Mouse (Mus musculus) spleen, embryonic (tissue): ENCODE measurements around the gene 2310011J03Rik.
"Not testable (repeated sequence)": the region's sequence is repeated elsewhere in the genome, so short reads cannot be mapped to it uniquely, and the experiment has no call there.

Experiments used
- CTCF ChIA-PET: fragments of 350-600 bp; sonication (Branson Sonifier 250); formaldehyde crosslinking; loops from one replicate; lab custom pipeline; 2022; lab: Charles Lee

The 2310011J03Rik gene

GRCm38 (mm10) chr10:80320340-80320760, at the start of gene 2310011J03Rik:
Gene 2310011J03Rik (minus strand): TSS chr10:80320537.
- CTCF ChIA-PET: no interaction called here

GRCm38 (mm10) chr10:80368392-80368791, 48.1 kb upstream of the 2310011J03Rik start:
- CTCF ChIA-PET: interaction anchor here (0.7 kb wide), 1 partner anchor 21 kb away, joined by 3 read pairs; no protein-coding TSS in a partner anchor

GRCm38 (mm10) chr10:80367954-80368353, 47.6 kb upstream of the 2310011J03Rik start:
- CTCF ChIA-PET: interaction anchor here (0.7 kb wide), 1 partner anchor 21 kb away, joined by 3 read pairs; no protein-coding TSS in a partner anchor

- CTCF ChIA-PET: interaction anchor here (0.7 kb wide), 1 partner anchor 931 kb away, joined by 3 read pairs; no protein-coding TSS in a partner anchor
These were observed 45.4 kb upstream of the 2310011J03Rik start for GRCm38 (mm10) chr10:80365736-80366135.

GRCm38 (mm10) chr10:80363734-80364133, 43.4 kb upstream of the 2310011J03Rik start:
- CTCF ChIA-PET: no interaction called here

DNA sequence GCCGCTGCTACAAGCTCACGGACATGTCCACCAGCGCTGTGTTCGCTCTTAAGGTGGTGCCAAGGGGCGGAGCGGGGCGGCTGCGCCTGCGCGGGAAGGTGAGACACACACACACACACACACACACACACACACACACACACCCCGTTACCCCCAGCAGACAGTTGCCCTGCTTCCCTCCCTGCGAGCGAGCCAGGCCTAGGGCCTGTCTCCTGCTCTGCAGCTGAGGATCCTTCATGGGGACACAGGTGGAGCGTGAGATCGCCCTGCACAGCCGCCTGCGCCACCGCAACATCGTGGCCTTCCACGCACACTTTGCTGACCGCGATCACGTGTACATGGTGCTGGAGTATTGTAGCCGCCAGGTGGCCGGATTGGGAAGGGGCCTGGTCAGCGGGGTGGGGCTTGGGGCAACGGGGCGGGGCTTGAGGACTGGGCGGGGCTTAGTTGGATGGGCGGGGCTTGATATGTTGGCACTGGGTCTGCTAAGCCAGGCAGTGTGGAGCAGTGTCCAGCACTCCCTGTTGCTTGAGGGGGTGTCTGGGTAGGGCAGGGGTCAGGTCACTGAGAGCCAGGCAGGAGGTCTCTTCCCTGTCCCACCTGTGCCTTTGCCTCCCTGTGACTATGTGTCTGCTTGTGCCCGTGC, 37.8 kb upstream of the 2310011J03Rik start:
- CTCF ChIA-PET: interaction anchor here (0.7 kb wide), 1 partner anchor 11 kb away, joined by 3 read pairs; no protein-coding TSS in a partner anchor

GRCm38 (mm10) chr10:80357336-80357735, 37.0 kb upstream of the 2310011J03Rik start:
- CTCF ChIA-PET: no interaction called here

GRCm38 (mm10) chr10:80356737-80357136, 36.4 kb upstream of the 2310011J03Rik start:
- CTCF ChIA-PET: no interaction called here

DNA sequence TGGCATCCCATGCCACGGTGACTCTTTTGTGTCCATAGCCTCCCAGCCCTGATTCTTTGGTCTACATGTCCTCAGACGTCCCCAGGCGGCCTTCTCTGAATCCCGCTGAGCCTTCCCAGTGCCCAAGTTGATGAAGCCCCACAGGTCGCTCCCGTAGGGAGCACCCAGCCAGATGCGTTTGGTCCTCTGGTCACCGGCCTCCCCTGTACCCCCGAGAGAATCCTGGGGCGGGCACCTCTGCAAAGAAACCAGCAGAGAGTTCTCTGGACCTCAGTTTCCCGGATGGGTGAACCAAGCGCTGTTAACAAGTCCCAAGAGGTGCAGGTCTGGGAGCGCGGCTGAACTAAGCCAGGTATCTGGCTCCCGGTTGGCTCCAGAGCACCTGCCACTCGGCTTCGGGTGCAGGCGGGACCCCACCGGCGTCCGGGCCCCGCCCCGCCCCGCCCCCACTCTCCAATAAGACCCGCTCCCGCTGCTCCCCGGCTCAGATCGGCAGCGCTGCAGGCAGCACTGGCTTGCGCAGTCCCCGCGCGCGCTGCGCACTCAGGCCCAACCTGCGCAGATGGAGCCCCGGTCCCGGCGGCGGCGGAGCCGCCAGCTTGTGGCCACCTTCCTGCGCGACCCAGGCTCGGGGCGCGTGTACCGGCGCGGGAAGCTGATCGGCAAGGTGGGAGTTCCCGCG, 35.8 kb upstream of the 2310011J03Rik start, which contains the start of gene Plk5:
Gene Plk5 (plus strand): TSS at position 459 of the 682 bp plus-strand sequence.
- CTCF ChIA-PET: no interaction called here

- CTCF ChIA-PET: no interaction called here
These were observed 35.1 kb upstream of the 2310011J03Rik start for GRCm38 (mm10) chr10:80355431-80355830.

GRCm38 (mm10) chr10:80352727-80353126, 32.4 kb upstream of the 2310011J03Rik start:
- CTCF ChIA-PET: no interaction called here

DNA sequence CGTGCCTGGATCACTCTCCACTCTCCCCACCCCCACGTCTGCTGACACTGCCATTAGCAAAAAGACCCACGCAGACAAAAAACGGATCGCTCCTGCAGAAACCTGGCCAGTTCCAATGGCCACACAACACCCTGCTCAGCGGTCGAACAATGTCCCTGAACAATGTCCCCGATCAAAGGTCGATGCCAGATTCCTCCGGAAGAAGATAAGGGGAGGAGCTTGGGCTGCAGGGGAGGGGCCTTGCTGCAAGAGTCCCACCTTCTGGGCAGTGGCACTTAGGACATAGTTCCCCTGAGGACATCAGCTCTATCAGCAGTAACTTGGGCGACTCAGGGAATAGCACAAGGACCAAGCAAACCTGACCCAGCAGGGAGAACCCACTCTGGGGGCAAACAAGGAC, 31.6 kb upstream of the 2310011J03Rik start:
- CTCF ChIA-PET: no interaction called here

GRCm38 (mm10) chr10:80350292-80350691, 30.0 kb upstream of the 2310011J03Rik start:
- CTCF ChIA-PET: interaction anchor here (0.6 kb wide), 2 partner anchors 36 to 459 kb away, joined by 3 read pairs; no protein-coding TSS in a partner anchor

DNA sequence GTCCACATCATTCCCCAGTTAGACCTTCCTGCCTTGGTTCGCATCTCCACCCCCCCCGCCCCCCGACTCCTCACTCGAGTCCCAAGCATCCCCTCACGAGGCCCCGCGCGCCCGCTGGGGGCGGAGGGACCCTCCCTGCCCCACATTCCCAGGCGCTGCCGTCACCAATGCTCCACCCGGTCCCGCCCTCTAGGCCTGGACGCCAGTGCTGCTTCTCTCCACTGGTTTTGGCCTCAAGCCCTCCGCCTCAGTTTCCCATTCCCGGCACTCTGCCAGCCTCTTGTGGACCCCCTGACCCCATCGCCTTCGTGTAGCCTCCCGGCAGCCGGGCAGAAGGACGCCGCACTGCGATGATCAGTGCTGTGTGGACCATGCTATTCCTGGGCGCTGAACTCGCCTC, 28.6 kb upstream of the 2310011J03Rik start:
- CTCF ChIA-PET: interaction anchor here (0.8 kb wide), 1 partner anchor 12 kb away, joined by 5 read pairs; no protein-coding TSS in a partner anchor

DNA sequence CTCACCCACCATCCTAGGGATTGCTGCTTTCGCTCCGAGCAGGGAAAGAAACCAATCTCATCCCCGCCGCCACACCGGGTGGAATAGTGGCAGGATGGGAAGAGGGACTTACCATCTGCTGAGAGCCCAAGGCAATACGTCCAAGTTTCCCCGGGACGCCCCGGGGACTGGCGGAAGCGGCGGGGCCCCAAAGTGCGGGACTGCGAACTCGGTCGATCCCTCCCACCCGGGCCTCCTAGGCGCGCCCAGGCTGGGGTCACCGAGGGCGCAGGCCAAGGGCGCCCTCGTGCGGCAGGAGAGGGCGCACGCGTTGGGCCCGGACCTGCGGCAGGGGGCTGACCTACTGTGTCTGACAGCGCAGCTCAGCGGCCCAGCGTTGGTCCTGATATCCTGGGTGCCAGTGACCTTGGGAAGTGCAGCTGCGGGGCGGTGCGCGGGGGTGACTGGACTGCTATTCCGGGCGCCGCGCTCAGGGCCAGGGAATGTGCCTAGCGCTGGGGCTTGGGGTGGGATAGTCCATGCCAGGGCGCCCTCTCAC, 28.0 kb upstream of the 2310011J03Rik start, which contains the start of gene Adamtsl5:
Gene Adamtsl5 (minus strand): TSS at position 169 of the 538 bp plus-strand sequence.
- CTCF ChIA-PET: interaction anchor here (0.8 kb wide), 1 partner anchor 11 kb away, joined by 5 read pairs; no protein-coding TSS in a partner anchor

- CTCF ChIA-PET: interaction anchor here (0.6 kb wide), 1 partner anchor 21 kb away, joined by 3 read pairs; no protein-coding TSS in a partner anchor
These were observed 27.2 kb upstream of the 2310011J03Rik start for GRCm38 (mm10) chr10:80347514-80347967.

- CTCF ChIA-PET: not testable (repeated sequence)
These were observed 25.6 kb upstream of the 2310011J03Rik start for GRCm38 (mm10) chr10:80345929-80346328.

DNA sequence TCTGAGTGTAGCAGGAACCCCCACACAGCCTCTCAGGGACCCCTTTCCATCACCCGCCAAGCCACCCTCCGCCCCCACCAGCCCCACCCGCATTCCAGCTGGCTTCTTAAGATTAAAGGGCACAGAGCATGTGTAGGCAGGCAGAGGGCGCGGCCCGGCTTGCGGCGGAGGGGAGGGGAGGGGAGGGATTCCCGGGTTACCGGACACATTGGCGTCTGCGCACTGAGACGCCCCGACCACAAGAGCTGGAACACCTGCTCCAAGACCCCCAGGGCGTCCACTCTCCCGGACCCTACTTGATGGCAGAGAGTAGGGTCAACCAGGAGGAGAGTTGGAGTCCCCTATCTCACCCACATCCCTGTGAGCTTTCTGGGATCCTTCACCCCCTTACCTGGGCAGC, 24.8 kb upstream of the 2310011J03Rik start:
- CTCF ChIA-PET: interaction anchor here (0.5 to 0.6 kb wide), 2 partner anchors 46 to 88 kb away, joined by 3 to 6 read pairs; no protein-coding TSS in a partner anchor

- CTCF ChIA-PET: no interaction called here
These were observed 23.9 kb upstream of the 2310011J03Rik start for GRCm38 (mm10) chr10:80344131-80344661.

- CTCF ChIA-PET: interaction anchor here (0.9 to 1.0 kb wide), 2 partner anchors 39 to 60 kb away, joined by 3 read pairs; no protein-coding TSS in a partner anchor
These were observed 23.1 kb upstream of the 2310011J03Rik start for GRCm38 (mm10) chr10:80343425-80343895.
